Mouse (Mus musculus) midbrain, embryonic 16.5 days (tissue): ENCODE results near the gene Ccdc24. TPM values are rescaled to one million over a fixed set of nuclear protein-coding genes. Genes with fewer than 3 reads are reported as not detected.

Experiments used
- ATAC-seq: fragments of 200-750 bp; cut with Nextera tagmentation; 2 replicates; pipeline ENCODE4 v1.8.0; 2017; ENCODE audit warnings: moderate TSS enrichment
- H3K27ac ChIP-seq: fragments of 300-500 bp; sonication (generic); 2 replicates; pipeline ENCODE4 v1.5.1; 2014; ENCODE audit warnings: mild to moderate bottlenecking, low read length, mixed read lengths
- H3K27me3 ChIP-seq: fragments of 300-500 bp; sonication (generic); 2 replicates; pipeline ENCODE4 v1.6.1; 2014; ENCODE audit warnings: low read depth, low read length, mixed read lengths; ENCODE audit not compliant: control insufficient read depth, insufficient read depth
- H3K36me3 ChIP-seq: fragments of 300-500 bp; sonication (generic); 2 replicates; pipeline ENCODE4 v1.6.1; 2014; ENCODE audit warnings: mild to moderate bottlenecking, low read length, moderate library complexity, mixed read lengths; ENCODE audit not compliant: control insufficient read depth, insufficient read depth
- H3K4me1 ChIP-seq: fragments of 300-500 bp; sonication (generic); 2 replicates; pipeline ENCODE4 v1.6.1; 2014; ENCODE audit warnings: mild to moderate bottlenecking, low read length, mixed read lengths; ENCODE audit not compliant: control insufficient read depth, insufficient read depth
- H3K4me2 ChIP-seq: fragments of 300-500 bp; sonication (generic); 2 replicates; pipeline ENCODE4 v1.6.1; 2014; ENCODE audit warnings: mild to moderate bottlenecking, low read length, mixed read lengths
- H3K4me3 ChIP-seq: fragments of 300-500 bp; sonication (generic); 2 replicates; pipeline ENCODE4 v1.5.1; 2014; ENCODE audit warnings: low read depth, mild to moderate bottlenecking, low read length, moderate library complexity, mixed read lengths
- H3K9ac ChIP-seq: fragments of 300-500 bp; sonication (generic); 2 replicates; pipeline ENCODE4 v1.6.1; 2014; ENCODE audit warnings: low read depth, low read length, mixed read lengths
- H3K9me3 ChIP-seq: fragments of 300-500 bp; sonication (generic); replicated peaks from 2 replicates; pipeline ENCODE4 v1.6.1; 2014; ENCODE audit warnings: mild to moderate bottlenecking, low read length, mixed read lengths; ENCODE audit not compliant: control insufficient read depth, poor library complexity, severe bottlenecking
- WGBS: fragments of 180-500 bp; shearing (Covaris S2); extraction: QIAGEN DNeasy Blood & Tissue Kit; methylation state at CpG from one replicate; pipeline ENCODE4 v1.1.7; 2014; 5-methylcytosine and 5-hydroxymethylcytosine counted together
- polyA plus RNA-seq: library from polyadenylated mRNA; unstranded; fragments of >200 nt; fragmentation: Nextera tagmentation; extraction: Ambion mirVana; gene quantifications from 2 replicates; pipeline ENCODE4 v1.2.1, GENCODE M21; 2015

Gene Ccdc24
- polyA plus RNA-seq, 1 experiment from 2014 or later = 2.4 TPM

DNA sequence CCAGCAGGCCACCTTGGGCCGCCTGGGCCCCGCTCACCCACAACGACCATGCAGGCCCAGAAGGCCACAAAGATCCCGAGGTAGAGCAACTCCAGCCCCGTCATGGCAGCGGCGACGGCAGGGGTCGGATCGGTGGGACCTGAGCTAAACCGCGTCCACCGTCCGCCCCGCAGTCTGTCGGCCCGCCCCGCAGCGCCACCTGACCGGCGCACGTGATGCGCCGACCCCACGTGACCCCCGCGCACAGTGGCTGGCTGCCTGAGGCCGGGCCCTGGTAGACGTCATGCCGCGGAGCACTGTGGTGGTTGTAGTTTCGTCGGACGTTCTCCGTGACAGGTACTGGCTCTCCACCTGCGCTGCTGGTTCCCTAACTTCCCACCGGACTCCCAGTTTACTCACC, 14.8 kb upstream of the Ccdc24 start, which contains the start of gene Atp6v0b:
Atp6v0b (minus strand) TSS at position 201 of the 400 bp plus-strand sequence.
- H3K9ac ChIP-seq = peak within 1 kb of the TSS; percentile 92
- peak within 1 kb of the TSS; percentile 70 for H3K27ac ChIP-seq
- peak within 1 kb of the TSS; percentile 82 for H3K4me3 ChIP-seq
- H3K4me1 ChIP-seq = peaks cover 39% of the 10 kb centered on the region
- peak within 1 kb of the TSS; percentile 88 for H3K4me2 ChIP-seq
- peak; percentile 83 for ATAC-seq
- under 1% methylated on average over 29 of the region's 37 CpGs for WGBS
- no peaks in the 10 kb centered on the region for H3K9me3 ChIP-seq
- no peaks in the 10 kb centered on the region for H3K27me3 ChIP-seq
- peaks cover 6% of the 10 kb centered on the region for H3K36me3 ChIP-seq

DNA sequence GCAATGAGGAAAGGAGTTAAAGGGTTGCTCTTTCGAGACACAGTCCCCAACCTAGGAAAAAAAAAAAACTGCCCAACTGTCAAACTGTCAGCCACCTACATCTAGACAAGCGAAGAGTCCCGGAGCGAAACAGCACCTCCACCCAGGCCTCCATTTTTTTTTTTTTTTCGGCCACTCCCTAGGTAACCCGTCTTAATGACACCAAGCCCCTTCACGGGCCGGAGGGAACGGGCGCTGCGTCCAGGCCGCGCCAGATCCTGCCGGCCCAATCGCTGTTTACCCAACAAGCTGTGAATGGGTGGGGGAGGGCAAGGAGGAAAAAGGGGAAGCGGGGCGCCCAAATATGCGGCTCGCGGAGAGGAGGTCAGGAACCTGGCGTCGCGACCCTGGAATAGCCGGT, 14.3 kb upstream of the Ccdc24 start:
- peak overlapping the region; percentile 88 for H3K4me2 ChIP-seq
- no peak; the same call in 1 of the 2 replicates for ATAC-seq
- no peaks in the 10 kb centered on the region for H3K27me3 ChIP-seq
- peak overlapping the region; percentile 70 for H3K27ac ChIP-seq
- H3K4me3 ChIP-seq = peak overlapping the region; percentile 82
- no peaks in the 10 kb centered on the region for H3K9me3 ChIP-seq
- peak overlapping the region; percentile 92 for H3K9ac ChIP-seq
- 2% methylated on average over 21 of the region's 24 CpGs for WGBS
- H3K4me1 ChIP-seq = peaks cover 44% of the 10 kb centered on the region
- peaks cover 6% of the 10 kb centered on the region for H3K36me3 ChIP-seq

DNA sequence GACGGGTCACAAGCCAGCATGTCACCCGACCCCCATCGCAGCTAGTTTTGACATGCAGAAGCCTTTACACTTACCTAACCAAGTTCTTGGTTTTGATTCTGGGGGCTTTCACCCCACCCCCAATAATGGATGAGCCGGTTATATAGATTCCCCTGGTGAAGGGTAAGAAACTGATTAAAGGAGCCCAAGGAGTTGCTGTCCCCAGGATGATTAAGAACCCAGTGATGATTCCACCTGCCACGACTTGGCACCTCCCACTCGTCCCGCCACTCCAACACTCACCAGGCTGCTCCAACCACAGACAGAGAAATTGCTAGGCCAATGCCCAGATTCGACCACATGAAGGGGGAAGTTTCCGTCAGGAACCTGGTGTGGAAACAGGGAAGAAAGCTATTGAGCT, 13.6 kb upstream of the Ccdc24 start:
- peak overlapping the region; percentile 92; the same call in 1 of the 2 replicates for H3K9ac ChIP-seq
- H3K27ac ChIP-seq = no peak overlapping the region
- ATAC-seq = no peak
- 83% methylated on average over 9 of the region's 9 CpGs for WGBS
- peaks cover 43% of the 10 kb centered on the region for H3K4me1 ChIP-seq
- H3K4me3 ChIP-seq = peak overlapping the region; percentile 82
- H3K9me3 ChIP-seq = no peaks in the 10 kb centered on the region
- peaks cover 6% of the 10 kb centered on the region for H3K36me3 ChIP-seq
- no peaks in the 10 kb centered on the region for H3K27me3 ChIP-seq
- peak overlapping the region; percentile 88 for H3K4me2 ChIP-seq

DNA sequence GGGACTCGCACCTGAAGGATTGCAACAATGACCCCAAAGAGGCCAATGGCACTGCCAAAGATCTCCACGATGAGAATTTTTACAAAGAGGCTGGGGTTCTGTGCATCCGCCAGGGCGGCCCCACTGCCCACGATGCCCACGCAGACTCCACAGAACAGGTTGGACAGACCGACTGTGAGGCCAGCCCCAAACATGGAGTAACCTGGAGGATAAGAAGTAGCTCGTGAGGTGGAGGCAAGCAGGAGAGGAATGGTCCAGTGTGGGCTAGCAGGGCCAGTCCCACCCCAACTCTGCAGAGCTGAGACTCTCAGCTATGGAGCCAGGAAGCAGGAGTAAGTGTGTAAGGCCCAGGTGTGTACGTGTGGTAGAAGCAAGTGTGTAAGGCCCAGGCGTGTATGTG, 12.7 kb upstream of the Ccdc24 start:
- peaks cover 8% of the 10 kb centered on the region for H3K36me3 ChIP-seq
- H3K4me2 ChIP-seq = no peak overlapping the region
- H3K9ac ChIP-seq = no peak overlapping the region
- H3K4me3 ChIP-seq = no peak overlapping the region
- ATAC-seq = no peak
- WGBS = 96% methylated on average over 10 of the region's 10 CpGs
- peaks cover 48% of the 10 kb centered on the region for H3K4me1 ChIP-seq
- no peak overlapping the region for H3K27ac ChIP-seq
- H3K27me3 ChIP-seq = no peaks in the 10 kb centered on the region
- no peaks in the 10 kb centered on the region for H3K9me3 ChIP-seq

DNA sequence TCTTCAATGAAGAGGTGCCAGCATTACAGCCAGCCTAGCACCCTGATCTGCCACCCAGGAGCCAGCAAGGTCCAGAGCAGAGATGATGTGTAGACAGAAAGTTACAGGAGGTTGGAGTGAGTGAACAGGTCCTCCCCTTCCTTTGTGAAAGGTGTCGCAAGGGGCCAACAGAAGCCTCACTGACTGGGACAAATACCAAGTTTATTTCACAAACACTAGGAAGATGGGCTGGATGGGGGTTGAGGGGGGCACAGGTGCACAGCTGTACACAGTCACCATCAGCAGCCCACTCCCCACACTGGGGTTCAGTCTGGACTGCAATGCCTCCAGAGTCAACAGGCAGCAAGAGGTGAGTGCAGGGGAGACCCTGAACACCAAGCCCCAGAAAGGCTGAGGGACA, 11.8 kb upstream of the Ccdc24 start:
- Histone ChIP-seq H3K4me2 (peak overlapping the region; percentile 81), H3K4me3 (peak overlapping the region; percentile 82), H3K9me3 (no peaks in the 10 kb centered on the region), H3K36me3 (peaks cover 8% of the 10 kb centered on the region), H3K9ac (no peak overlapping the region), H3K4me1 (peaks cover 52% of the 10 kb centered on the region), H3K27ac (no peak overlapping the region), H3K27me3 (no peaks in the 10 kb centered on the region)
- WGBS = 93% methylated on average over 1 of the region's 1 CpGs
- ATAC-seq = no peak

DNA sequence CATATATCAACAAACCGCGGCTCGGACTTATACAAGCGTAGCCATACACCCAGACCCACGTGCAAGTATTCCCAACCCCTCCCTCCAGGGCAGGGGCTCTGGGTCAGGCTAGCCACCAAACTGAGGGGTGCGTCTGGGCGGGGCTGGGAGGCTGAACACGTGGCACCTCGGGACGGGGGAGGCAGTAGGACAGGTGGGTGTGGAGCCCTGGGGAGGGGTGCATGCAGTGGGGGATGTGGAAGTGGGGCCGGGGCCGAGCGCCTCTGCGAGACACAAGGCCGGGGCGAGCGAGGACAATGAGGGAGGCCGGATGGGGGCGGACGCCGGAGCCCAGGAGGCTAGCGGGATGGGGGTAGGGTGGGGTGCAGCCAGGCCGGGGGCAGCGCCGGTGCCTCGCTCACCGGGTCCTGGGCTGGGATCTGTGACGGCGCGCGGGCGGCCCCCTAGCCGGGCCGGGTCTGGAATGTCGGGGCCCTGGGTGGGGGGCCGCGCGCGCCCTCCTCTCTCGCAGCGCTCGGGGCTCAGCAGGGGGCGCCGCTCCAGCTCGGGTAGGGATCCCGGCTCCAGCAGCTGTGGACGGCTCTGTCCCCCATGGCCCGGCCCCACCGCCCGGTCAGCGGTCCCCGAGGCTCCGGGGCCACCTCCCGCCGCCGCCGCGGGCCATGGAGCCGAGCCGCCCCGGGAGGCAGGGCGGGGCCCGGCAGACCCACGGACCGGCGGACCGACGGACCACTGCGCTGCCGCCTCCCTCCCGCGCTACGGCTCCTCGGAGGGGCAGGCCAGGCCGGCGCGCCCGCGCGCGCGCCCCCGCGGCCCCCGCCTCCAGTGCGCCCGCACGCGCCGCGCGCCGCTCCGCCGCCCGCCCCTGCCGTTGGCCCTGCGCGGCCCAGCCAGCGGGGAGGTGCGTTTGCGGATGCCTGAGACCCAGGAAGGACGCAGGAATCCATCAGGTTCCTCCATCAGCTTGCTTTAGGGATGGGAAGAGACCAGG, 10.6 kb upstream of the Ccdc24 start, which contains the start of gene B4galt2:
B4galt2 (minus strand) TSS at position 787 of the 991 bp plus-strand sequence.
- 0% methylated on average over 67 of the region's 103 CpGs for WGBS
- peak; percentile 46 for ATAC-seq
- Histone ChIP-seq H3K9ac (peak within 1 kb of the TSS; percentile 98), H3K36me3 (peaks cover 13% of the 10 kb centered on the region; the same call in 1 of the 2 replicates), H3K4me1 (peaks cover 52% of the 10 kb centered on the region), H3K9me3 (no peaks in the 10 kb centered on the region), H3K27ac (peak within 1 kb of the TSS; percentile 83), H3K4me2 (peak within 1 kb of the TSS; percentile 81), H3K27me3 (no peaks in the 10 kb centered on the region), H3K4me3 (peak within 1 kb of the TSS; percentile 82)

DNA sequence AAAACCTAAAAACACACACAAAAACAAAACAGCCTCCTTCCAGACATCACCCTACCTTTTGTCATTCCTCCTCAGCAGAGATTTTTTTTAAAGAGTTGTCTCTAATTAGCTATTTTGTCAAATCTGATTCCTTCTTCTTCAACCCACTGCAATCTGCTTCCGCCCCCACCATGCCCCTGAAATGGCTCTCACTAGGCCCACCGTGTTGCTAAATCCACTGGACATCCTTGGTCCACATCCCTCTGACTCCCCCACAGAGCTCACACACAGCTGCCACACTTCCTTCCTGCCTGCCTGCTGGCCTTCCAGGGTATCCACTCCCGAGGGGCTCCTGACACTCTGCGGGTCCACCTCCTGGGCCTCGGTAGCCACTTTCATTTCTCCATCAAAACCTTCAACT, 6.3 kb upstream of the Ccdc24 start:
- no peaks in the 10 kb centered on the region for H3K9me3 ChIP-seq
- H3K36me3 ChIP-seq = peaks cover 19% of the 10 kb centered on the region
- ATAC-seq = no peak
- no peak overlapping the region for H3K27ac ChIP-seq
- H3K4me3 ChIP-seq = no peak overlapping the region
- peaks cover 27% of the 10 kb centered on the region for H3K4me1 ChIP-seq
- WGBS = 85% methylated on average over 5 of the region's 5 CpGs
- no peaks in the 10 kb centered on the region for H3K27me3 ChIP-seq
- H3K4me2 ChIP-seq = no peak overlapping the region
- H3K9ac ChIP-seq = no peak overlapping the region

DNA sequence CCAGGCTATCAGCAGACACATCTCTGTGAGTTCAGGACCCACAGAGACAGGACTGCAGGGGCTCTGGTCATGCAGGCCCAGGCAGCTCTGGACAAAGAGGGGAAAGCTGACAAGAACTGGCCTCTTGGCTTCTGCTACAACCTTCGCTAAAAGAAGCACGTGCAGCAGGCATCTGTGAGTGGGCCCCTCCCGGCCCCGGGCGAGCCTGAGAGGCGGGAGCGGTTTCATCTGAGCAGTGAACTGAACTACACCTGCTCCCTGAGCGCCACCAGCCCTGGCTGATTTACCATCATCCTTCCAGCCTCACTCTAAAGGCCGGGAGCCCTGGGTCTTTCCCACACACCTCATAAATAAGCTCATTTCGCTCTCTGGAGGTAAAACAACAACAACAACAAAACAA, 5.9 kb upstream of the Ccdc24 start:
- Histone ChIP-seq H3K4me2 (no peak overlapping the region), H3K4me1 (peaks cover 23% of the 10 kb centered on the region), H3K9ac (no peak overlapping the region), H3K4me3 (no peak overlapping the region), H3K9me3 (no peaks in the 10 kb centered on the region), H3K27me3 (no peaks in the 10 kb centered on the region), H3K27ac (no peak overlapping the region), H3K36me3 (peaks cover 23% of the 10 kb centered on the region)
- WGBS = 65% methylated on average over 10 of the region's 10 CpGs
- ATAC-seq = no peak

DNA sequence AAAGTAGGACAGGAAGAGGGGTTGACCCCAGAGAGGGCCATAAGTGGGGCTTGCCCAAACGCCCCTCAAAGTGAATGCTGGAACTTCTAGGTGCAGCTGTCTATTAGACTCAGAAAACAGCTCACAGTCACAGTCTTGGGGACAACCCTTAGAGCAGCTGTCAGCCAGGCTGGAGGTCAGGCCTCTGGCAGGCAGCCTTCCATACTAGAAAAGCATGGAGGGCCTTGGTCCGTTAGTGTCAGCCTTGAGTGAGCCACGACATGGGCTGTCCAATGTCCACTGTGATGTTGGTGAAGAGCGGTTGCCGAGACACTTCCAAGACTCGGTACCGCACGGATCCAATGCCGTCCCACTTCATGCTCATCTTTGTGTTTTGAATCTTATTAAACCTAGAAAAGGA, 1.3 kb upstream of the Ccdc24 start:
- Histone ChIP-seq H3K4me3 (no peak overlapping the region), H3K9me3 (no peaks in the 10 kb centered on the region), H3K36me3 (peaks cover 23% of the 10 kb centered on the region), H3K4me2 (no peak overlapping the region), H3K9ac (no peak overlapping the region), H3K27ac (no peak overlapping the region), H3K4me1 (peaks cover 2% of the 10 kb centered on the region; the same call in 1 of the 2 replicates), H3K27me3 (no peaks in the 10 kb centered on the region)
- 94% methylated on average over 9 of the region's 9 CpGs for WGBS
- ATAC-seq = no peak
